Mouse (Mus musculus): ENCODE results near the gene Eri3.

DNA sequence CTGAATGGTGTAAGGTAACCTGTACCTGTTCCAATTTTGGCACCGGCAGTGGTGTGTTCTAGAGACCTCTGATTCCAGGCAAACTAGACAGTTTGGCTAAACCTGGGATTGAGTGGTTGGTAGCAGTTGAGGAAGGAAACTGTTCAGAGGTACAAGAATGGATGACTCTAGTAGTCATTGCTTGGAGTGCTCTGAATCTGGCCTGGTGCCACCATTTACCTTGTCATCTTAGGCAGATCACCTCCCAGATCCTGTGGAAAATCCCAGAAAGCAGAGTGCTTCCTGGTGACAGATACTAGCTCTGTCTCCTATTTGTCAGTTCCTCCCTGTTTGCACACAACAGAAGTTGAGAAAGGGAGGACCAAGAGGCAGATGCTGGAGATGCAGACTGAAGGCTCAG lies 27.4 kb downstream of the Eri3 start:
- TF ChIP-seq POLR2A (IDR thresholded peaks at IDR 0.05; ENCODE audit: borderline replicate concordance, extremely low read depth, insufficient read depth, insufficient read length, poor library complexity, severe bottlenecking) (no peak), CTCF (IDR thresholded peaks at IDR 0.05; ENCODE audit: borderline replicate concordance, extremely low read depth, insufficient read depth, insufficient read length) (no peak)
